Mouse (Mus musculus) midbrain, embryonic 12.5 days (tissue): Measurements from ENCODE around the gene Col23a1. TPM values are rescaled to one million over a fixed set of nuclear protein-coding genes. Genes with fewer than 3 reads are reported as not detected.

Source experiments
- ATAC-seq: fragments of 200-750 bp; cut with Nextera tagmentation; 2 replicates; pipeline ENCODE4 v1.8.0; 2017; ENCODE audit warnings: low read depth, moderate TSS enrichment, moderate library complexity; ENCODE audit not compliant: low FRiP score
- H3K27ac ChIP-seq: fragments of 300-500 bp; sonication (generic); replicated peaks from 2 replicates; pipeline ENCODE4 v1.5.1; 2016; ENCODE audit warnings: mild to moderate bottlenecking
- H3K27me3 ChIP-seq: fragments of 300-500 bp; sonication (generic); 2 replicates; pipeline ENCODE4 v1.6.1; 2016; ENCODE audit warnings: mild to moderate bottlenecking
- H3K36me3 ChIP-seq: fragments of 300-500 bp; sonication (generic); 2 replicates; pipeline ENCODE4 v1.6.1; 2016
- H3K4me1 ChIP-seq: fragments of 300-500 bp; sonication (generic); 2 replicates; pipeline ENCODE4 v1.6.1; 2016
- H3K4me2 ChIP-seq: fragments of 300-500 bp; sonication (generic); replicated peaks from 2 replicates; pipeline ENCODE4 v1.6.1; 2016; ENCODE audit warnings: mild to moderate bottlenecking, moderate library complexity
- H3K4me3 ChIP-seq: fragments of 300-500 bp; sonication (generic); 2 replicates; pipeline ENCODE4 v1.5.1; 2016; ENCODE audit warnings: mild to moderate bottlenecking
- H3K9ac ChIP-seq: fragments of 300-500 bp; sonication (generic); replicated peaks from 2 replicates; pipeline ENCODE4 v1.6.1; 2016; ENCODE audit warnings: mild to moderate bottlenecking, moderate library complexity
- H3K9me3 ChIP-seq: fragments of 300-500 bp; sonication (generic); 2 replicates; pipeline ENCODE4 v1.6.1; 2016; ENCODE audit warnings: mild to moderate bottlenecking
- WGBS: fragments of 180-500 bp; shearing (Covaris S2); methylation state at CpG from one replicate; pipeline ENCODE4 v1.1.7; 2016; 5-methylcytosine and 5-hydroxymethylcytosine counted together
- polyA plus RNA-seq: library from polyadenylated mRNA; unstranded; fragments of >200 nt; fragmentation: Nextera tagmentation; extraction: Ambion mirVana; gene quantifications from 2 replicates; pipeline ENCODE4 v1.2.1, GENCODE M21; 2016

Gene Col23a1
- polyA plus RNA-seq, 1 experiment from 2014 or later, result 18.3 TPM

DNA sequence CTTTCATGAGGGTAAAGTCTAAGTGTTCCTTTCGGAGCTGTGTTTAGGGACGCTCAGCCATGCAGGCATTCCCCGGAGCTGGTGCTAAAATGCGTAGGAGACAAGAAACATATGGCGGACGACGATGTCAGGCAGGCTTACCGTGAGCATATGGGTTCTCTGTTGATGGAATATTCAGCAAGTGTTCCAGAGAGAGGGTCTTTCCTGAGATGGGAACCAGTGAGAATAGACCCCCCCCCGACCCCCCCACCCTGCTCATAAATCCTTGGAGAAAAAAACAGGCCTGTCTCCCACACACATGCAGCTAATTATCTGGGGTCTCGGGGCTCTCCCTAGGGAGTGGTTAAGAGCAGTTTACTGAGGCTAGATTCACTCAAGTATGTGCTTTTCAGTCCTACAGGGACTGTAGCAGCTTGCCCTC lies 212.7 kb downstream of the Col23a1 start:
- ATAC-seq, result no peak
- 77% methylated on average over 10 of the region's 10 CpGs for WGBS
- H3K36me3 ChIP-seq, result no peaks in the 10 kb centered on the region
- no peak overlapping the region for H3K9ac ChIP-seq
- no peak overlapping the region for H3K27ac ChIP-seq
- H3K9me3 ChIP-seq, result no peaks in the 10 kb centered on the region
- no peaks in the 10 kb centered on the region for H3K4me1 ChIP-seq
- no peak overlapping the region for H3K4me3 ChIP-seq
- no peak overlapping the region for H3K4me2 ChIP-seq
- no peaks in the 10 kb centered on the region for H3K27me3 ChIP-seq

DNA sequence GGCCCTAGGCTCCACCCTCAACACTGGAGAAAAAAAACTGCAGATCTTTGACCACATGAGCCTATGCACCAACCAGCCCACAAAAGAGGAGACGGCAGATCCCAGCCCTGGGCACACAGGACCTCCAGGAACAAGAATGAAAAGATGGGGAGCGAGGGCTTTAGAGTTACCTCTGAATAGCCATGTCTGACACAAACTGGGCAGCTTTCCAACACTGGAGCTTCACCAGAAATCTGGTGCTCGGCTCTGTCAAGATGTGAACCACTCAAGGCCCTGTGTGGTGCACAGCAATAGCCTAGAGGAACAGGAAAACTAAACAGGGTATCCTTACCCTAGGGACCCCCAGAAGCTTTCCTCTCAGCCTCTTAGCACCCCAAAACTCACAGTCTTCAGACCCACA lies 215.2 kb downstream of the Col23a1 start:
- Histone ChIP-seq H3K4me3 (no peak overlapping the region), H3K27ac (no peak overlapping the region), H3K9me3 (no peaks in the 10 kb centered on the region), H3K4me2 (no peak overlapping the region), H3K36me3 (no peaks in the 10 kb centered on the region), H3K27me3 (no peaks in the 10 kb centered on the region), H3K4me1 (no peaks in the 10 kb centered on the region), H3K9ac (no peak overlapping the region)
- no peak for ATAC-seq
- 73% methylated on average over 3 of the region's 3 CpGs for WGBS

DNA sequence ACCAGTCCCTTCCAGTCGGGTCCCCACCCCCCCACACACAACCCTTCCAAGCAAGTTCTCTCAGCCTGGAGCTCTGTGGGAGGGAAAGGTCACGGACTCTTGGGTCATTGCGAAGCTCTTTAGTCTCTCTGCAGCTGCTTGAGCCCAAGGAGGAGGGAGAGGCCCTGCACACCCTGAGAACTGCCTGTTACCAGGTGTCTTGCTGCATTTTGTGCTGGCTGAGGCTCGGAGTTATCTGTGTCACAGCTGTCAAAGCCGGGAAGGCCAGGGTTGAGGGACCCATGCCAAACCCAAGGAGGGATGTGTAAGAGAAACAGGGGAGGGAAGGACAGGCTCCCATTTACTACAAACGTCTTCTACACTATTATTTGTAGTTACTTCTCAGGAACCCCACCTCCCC lies 218.3 kb downstream of the Col23a1 start:
- ATAC-seq, result no peak
- no peaks in the 10 kb centered on the region for H3K36me3 ChIP-seq
- no peak overlapping the region for H3K4me2 ChIP-seq
- WGBS, result 61% methylated on average over 6 of the region's 6 CpGs
- H3K9ac ChIP-seq, result no peak overlapping the region
- H3K4me3 ChIP-seq, result no peak overlapping the region
- H3K27ac ChIP-seq, result no peak overlapping the region
- H3K9me3 ChIP-seq, result no peaks in the 10 kb centered on the region
- no peaks in the 10 kb centered on the region for H3K27me3 ChIP-seq
- no peaks in the 10 kb centered on the region for H3K4me1 ChIP-seq

DNA sequence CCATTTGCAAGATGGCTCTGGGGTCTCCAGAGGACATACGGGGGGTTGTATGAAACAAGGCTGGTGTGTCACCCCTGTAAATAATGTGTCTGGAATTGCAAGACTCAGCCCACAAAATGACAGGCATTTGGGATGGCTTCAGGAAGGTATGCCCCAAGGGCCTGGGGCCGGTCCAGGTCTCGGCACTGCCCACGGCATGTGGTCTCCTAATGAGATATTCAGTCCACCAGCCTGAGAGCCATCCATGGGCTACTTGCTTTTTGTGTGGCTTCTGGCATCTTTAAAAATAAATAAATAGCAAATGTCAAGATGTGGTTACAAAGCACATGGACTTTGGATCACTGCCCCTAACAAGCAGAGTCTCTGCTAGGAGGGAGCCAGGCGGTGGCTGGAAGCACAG lies 219.5 kb downstream of the Col23a1 start:
- H3K27ac ChIP-seq, result no peak overlapping the region
- WGBS, result 86% methylated on average over 5 of the region's 5 CpGs
- no peak overlapping the region for H3K9ac ChIP-seq
- H3K4me2 ChIP-seq, result no peak overlapping the region
- H3K36me3 ChIP-seq, result no peaks in the 10 kb centered on the region
- no peak for ATAC-seq
- H3K9me3 ChIP-seq, result no peaks in the 10 kb centered on the region
- H3K27me3 ChIP-seq, result no peaks in the 10 kb centered on the region
- H3K4me3 ChIP-seq, result no peak overlapping the region
- no peaks in the 10 kb centered on the region for H3K4me1 ChIP-seq

DNA sequence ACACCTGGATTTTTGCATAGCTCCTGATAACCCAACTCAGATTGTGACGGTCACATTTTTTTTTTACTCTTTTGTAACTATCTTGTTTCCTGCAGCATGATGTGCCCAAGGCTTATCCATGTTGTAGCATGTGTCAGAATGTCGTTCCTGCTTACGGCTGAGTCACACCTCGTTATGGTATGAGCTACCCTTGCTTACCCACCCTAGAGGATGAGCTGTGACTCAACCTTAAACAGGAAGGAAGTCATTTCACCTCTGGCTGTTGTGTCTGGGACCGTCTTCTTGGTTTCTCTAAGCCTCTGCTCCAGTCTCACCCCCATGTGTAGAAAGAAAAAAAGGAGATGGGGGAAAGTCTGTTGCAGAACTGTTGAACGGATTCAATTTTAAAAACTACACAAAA lies 223.3 kb downstream of the Col23a1 start:
- H3K36me3 ChIP-seq, result no peaks in the 10 kb centered on the region
- no peak for ATAC-seq
- no peak overlapping the region for H3K9ac ChIP-seq
- H3K4me2 ChIP-seq, result no peak overlapping the region
- H3K4me3 ChIP-seq, result no peak overlapping the region
- WGBS, result 86% methylated on average over 6 of the region's 6 CpGs
- no peaks in the 10 kb centered on the region for H3K9me3 ChIP-seq
- no peaks in the 10 kb centered on the region for H3K27me3 ChIP-seq
- no peak overlapping the region for H3K27ac ChIP-seq
- no peaks in the 10 kb centered on the region for H3K4me1 ChIP-seq

DNA sequence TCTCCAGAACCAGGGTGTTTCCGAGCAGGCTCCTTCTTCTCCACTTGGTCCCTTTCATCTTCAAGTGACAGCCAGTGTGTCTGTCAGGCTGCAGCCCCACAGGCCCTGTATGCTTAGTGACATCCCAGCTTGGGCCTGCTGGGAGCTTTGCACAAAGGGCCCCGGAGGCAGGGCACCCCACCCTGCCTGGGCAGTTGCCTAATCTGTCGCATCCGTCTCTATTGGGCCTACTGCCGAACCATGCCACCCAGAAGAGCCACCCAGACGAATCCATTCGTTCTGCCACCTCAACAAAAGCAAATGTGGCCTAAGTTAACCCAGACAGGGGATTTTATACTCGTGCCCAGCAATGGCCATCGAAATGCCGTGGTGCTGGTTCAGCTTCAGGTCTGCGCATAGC lies 225.6 kb downstream of the Col23a1 start:
- no peak for ATAC-seq
- Histone ChIP-seq H3K36me3 (no peaks in the 10 kb centered on the region), H3K9ac (no peak overlapping the region), H3K4me2 (no peak overlapping the region), H3K4me3 (no peak overlapping the region), H3K4me1 (no peaks in the 10 kb centered on the region), H3K27ac (no peak overlapping the region), H3K9me3 (no peaks in the 10 kb centered on the region), H3K27me3 (no peaks in the 10 kb centered on the region)
- 79% methylated on average over 11 of the region's 11 CpGs for WGBS

DNA sequence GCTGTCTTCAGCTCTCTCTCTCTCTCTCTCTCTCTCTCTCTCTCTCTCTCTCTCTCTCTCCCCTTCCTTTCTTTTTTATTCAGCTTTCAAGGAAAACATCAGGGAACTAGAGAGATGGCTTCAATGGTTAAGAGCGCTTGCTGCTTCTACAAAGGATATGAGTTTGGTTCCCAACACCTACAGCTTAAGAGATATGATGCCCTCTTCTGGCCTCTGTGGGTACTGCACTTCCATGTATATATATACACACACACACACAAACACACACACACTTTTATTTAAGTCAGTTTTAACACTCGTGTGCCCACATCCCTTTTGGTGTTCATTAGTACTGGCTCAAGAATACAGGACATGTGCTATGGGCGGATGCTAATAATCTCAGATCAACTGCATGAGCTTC lies 228.4 kb downstream of the Col23a1 start:
- H3K27me3 ChIP-seq, result no peaks in the 10 kb centered on the region
- H3K4me2 ChIP-seq, result no peak overlapping the region
- H3K4me1 ChIP-seq, result no peaks in the 10 kb centered on the region
- no peak overlapping the region for H3K9ac ChIP-seq
- H3K36me3 ChIP-seq, result no peaks in the 10 kb centered on the region
- 96% methylated on average over 3 of the region's 3 CpGs for WGBS
- no peak overlapping the region for H3K4me3 ChIP-seq
- no peak overlapping the region for H3K27ac ChIP-seq
- H3K9me3 ChIP-seq, result no peaks in the 10 kb centered on the region
- no peak for ATAC-seq

DNA sequence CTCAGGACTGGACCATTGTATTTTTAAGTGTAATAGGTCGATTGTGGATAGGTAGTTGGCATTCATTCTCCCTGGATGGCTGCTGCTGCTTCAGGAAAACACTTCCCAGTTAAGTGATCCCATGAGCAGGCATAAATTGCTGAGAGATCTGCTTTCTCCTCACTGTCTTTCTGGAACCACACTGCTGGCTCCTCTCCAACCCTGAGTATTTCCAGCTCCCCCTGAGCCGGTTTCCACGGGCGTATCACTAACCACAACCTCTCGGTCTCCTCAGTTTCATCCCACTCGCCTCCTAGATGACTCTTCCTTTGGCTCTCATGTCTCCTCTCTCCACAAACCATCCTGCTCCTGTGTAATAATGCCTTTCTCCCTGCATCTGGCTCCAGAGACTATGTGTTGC lies 228.9 kb downstream of the Col23a1 start:
- no peak overlapping the region for H3K4me3 ChIP-seq
- 93% methylated on average over 6 of the region's 6 CpGs for WGBS
- H3K27ac ChIP-seq, result no peak overlapping the region
- no peaks in the 10 kb centered on the region for H3K27me3 ChIP-seq
- no peaks in the 10 kb centered on the region for H3K4me1 ChIP-seq
- H3K4me2 ChIP-seq, result no peak overlapping the region
- ATAC-seq, result no peak
- H3K9me3 ChIP-seq, result no peaks in the 10 kb centered on the region
- no peaks in the 10 kb centered on the region for H3K36me3 ChIP-seq
- no peak overlapping the region for H3K9ac ChIP-seq

DNA sequence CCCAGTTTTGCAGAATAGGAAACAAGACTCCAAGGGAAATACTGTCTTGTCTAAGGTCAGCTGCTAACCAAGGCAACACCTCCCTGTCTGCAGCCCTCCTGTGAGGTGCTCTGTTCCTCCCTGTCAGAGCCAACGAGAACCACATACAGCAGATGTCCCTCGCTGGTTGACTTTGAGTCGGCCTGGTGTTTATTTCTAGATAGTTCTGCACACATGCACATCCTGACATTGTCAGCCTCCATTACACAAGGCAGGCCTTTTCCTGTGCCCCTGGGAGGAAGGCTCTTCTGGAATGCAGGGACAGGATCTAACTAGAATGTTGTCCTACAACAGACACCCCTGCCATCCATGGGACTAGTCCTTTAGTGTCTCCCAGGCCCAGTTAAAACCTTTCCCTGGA lies 231.7 kb downstream of the Col23a1 start:
- Histone ChIP-seq H3K4me1 (no peaks in the 10 kb centered on the region), H3K9ac (no peak overlapping the region), H3K27me3 (no peaks in the 10 kb centered on the region), H3K9me3 (no peaks in the 10 kb centered on the region), H3K4me3 (no peak overlapping the region), H3K27ac (no peak overlapping the region), H3K4me2 (no peak overlapping the region), H3K36me3 (no peaks in the 10 kb centered on the region)
- WGBS, result 78% methylated on average over 3 of the region's 3 CpGs
- ATAC-seq, result no peak

DNA sequence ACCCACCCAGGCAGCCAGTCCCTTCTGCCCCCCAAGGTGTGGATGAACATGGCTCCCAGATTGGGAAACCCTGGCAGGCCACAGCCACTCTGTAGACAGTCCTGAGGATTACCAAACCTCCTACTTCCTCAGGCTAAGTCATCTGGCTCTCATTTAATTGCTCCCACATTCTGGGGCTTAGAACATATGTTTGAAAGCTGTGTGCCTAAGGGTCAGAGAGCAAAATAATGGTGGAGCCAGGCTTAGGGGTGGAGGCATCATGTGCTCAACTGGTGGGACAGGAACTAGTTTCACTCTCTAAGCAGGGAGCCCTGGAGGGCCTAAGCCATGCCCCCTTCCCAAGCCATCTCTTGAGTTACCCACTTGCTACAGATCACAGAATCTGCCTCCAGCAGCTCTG lies 233.5 kb downstream of the Col23a1 start:
- Histone ChIP-seq H3K4me3 (no peak overlapping the region), H3K27me3 (no peaks in the 10 kb centered on the region), H3K27ac (no peak overlapping the region), H3K9me3 (no peaks in the 10 kb centered on the region), H3K4me2 (no peak overlapping the region), H3K36me3 (no peaks in the 10 kb centered on the region), H3K4me1 (0 out of 2 replicates have a peak, but pooled peaks cover 4% of the 10 kb centered on the region), H3K9ac (no peak overlapping the region)
- ATAC-seq, result no peak

DNA sequence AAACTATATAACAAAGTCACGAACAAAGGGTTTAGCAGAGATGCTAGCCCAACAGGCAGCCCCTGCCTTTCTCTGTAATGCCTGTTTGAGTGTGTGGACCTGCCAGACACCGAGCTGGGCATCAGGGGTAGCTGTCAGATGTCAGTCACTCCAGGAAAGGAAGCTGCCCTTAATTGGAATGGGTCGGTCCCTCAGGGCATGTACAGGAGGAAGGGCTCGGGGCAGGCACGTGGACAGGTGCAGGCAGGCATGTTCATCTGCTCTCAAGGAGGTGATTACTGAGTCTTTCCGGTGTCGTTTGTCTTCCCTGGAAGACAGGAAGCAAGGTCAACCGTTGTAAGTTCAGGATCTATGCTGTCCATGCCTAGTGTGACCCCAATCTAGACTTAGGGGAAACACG lies 233.9 kb downstream of the Col23a1 start:
- 0 out of 2 replicates have a peak, but pooled peaks cover 4% of the 10 kb centered on the region for H3K4me1 ChIP-seq
- no peaks in the 10 kb centered on the region for H3K27me3 ChIP-seq
- H3K4me2 ChIP-seq, result no peak overlapping the region
- no peaks in the 10 kb centered on the region for H3K36me3 ChIP-seq
- no peak overlapping the region for H3K4me3 ChIP-seq
- no peak for ATAC-seq
- H3K9ac ChIP-seq, result no peak overlapping the region
- no peak overlapping the region for H3K27ac ChIP-seq
- WGBS, result 79% methylated on average over 9 of the region's 9 CpGs
- no peaks in the 10 kb centered on the region for H3K9me3 ChIP-seq

DNA sequence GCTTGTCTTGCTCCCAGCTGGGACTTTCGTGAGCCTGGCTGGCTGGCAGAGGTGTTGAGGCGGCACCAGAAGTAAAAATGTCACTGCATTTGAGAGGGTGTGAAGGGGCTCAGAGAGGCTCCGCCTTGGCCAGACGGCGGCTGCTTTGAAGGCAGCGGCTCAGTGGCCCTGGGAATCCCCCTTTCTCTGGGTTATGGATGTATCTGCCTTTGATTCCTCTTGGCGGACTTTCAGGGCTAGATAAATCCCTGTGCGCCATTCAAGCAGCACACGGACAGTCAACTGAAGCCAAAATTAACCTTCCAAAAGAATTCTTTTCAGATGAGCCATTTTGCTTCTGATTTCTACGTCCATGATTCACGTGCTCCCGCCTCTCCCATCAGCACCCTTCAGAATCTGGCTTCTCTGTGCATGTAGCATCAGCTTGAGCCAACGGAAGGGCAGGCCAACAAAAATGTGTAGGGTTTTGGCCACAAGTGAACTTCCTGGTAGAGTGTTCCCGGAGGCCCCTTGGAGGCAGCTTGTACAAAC lies 237.0 kb downstream of the Col23a1 start:
- Histone ChIP-seq H3K36me3 (no peaks in the 10 kb centered on the region), H3K4me3 (no peak overlapping the region), H3K27ac (no peak overlapping the region), H3K27me3 (no peaks in the 10 kb centered on the region), H3K4me2 (no peak overlapping the region), H3K4me1 (0 out of 2 replicates have a peak, but pooled peaks cover 4% of the 10 kb centered on the region), H3K9me3 (no peaks in the 10 kb centered on the region), H3K9ac (no peak overlapping the region)
- 59% methylated on average over 14 of the region's 14 CpGs for WGBS
- ATAC-seq, result no peak

DNA sequence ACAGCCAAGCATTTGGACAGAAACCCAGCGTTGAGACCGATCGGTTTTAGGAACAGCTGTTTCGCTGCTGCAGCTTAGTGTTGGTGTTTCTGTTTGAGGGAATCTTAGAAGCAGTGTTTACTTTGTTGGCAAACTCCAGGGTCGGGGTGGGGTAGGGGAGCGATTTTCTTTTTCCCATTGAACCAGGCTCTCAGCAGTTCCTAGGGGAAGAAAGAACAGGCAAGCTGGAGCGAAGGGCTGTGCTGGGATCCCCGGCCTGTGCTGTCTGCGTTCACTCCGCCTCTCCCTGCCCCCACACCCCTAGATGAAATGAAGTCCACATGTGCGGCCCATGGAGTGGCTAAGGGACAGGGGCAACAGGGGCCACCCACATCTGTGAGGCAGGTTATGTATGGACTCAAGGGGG lies 243.4 kb downstream of the Col23a1 start:
- peaks cover 7% of the 10 kb centered on the region; the same call in 1 of the 2 replicates for H3K27me3 ChIP-seq
- H3K36me3 ChIP-seq, result no peaks in the 10 kb centered on the region
- no peaks in the 10 kb centered on the region for H3K9me3 ChIP-seq
- no peak overlapping the region for H3K9ac ChIP-seq
- 55% methylated on average over 11 of the region's 11 CpGs for WGBS
- H3K27ac ChIP-seq, result no peak overlapping the region
- no peak overlapping the region for H3K4me2 ChIP-seq
- no peak overlapping the region for H3K4me3 ChIP-seq
- ATAC-seq, result no peak
- H3K4me1 ChIP-seq, result no peaks in the 10 kb centered on the region
